Mouse (Mus musculus) urinary bladder, postnatal 14 days (tissue): ENCODE measurements at regions not wholly inside any gene's neighbourhood (a gene's known extent, or its start where the extent isn't known, plus 50 kb on each side); places are given as distances from the start of the nearest gene placed in this dataset.

Experiments
- DNase-seq: peaks from one replicate; pipeline ENCODE4 v3.0.0; 2021; ENCODE audit warnings: low spot score

- no peak for DNase-seq
Measured at GRCm38 (mm10) chr9:52591188-52591587, 88.4 kb downstream of the AI593442 start.

DNA sequence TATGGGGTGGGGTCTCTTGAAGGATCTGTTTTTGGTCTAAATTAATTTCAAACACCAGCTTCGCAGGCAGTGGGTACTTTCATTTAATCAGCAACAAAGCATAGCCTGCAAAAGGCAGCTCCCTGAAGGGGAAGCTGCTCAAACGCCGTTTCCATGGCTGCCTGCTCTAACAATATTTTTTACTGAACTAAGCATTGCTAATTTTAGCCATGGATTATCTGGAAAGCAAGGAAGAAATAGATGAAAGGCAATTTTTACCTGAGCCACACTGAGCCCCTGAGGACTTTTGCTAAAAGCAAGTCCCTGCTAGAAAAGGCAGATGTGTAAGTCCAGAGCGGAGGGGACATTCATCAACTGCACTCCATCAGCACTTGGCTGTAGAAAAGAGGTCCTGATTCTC, 105.5 kb downstream of the AI593442 start:
- no peak for DNase-seq

- no peak for DNase-seq
Measured at GRCm38 (mm10) chr9:52551577-52552281, 127.9 kb downstream of the AI593442 start.

DNA sequence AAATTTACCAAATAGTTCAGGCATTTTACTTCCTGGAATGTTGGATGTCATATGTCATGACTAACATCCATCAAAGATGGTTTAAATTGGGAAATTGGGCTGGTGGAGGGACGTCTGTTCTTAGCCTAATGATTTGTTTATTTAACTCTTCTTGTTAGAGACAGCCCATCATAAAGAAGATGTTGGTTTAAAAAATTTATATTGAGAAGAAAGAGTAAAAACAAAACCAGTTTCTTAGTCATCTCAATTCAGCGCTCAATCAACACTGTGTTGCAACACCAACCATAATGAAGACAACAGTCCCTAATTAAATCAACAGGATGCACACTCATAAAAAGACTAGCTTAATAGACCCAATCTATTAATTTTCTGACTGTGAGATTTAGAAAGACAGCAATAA, 133.5 kb downstream of the AI593442 start:
- no peak for DNase-seq

GRCm38 (mm10) chr9:52539086-52539485, 140.5 kb downstream of the AI593442 start:
- no peak for DNase-seq

DNA sequence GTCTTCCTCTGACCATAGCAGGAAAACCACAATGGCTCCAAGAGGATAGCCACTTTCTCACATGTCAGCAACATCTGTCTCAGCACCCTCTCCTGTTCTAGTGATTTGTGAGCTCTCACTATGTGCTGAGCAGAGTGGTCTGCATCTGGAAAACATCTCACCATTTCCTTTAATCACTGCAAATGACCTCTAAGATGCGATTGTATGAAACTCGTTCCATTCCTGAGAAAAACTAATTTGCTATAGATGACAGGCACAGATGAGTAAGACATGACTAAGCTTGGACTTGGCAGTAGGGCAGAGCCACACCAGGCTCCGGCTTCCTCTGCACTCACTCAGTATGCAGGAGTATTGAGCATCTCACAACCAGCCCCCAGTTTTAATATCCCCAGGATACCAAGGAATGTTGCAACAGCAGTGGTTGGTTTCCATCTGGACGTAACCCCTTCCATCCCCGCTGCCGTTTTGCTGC, 150.1 kb downstream of the AI593442 start:
- DNase-seq, result no peak

- DNase-seq, result no peak
Measured at GRCm38 (mm10) chr9:52500487-52500886, 179.1 kb downstream of the AI593442 start.

DNA sequence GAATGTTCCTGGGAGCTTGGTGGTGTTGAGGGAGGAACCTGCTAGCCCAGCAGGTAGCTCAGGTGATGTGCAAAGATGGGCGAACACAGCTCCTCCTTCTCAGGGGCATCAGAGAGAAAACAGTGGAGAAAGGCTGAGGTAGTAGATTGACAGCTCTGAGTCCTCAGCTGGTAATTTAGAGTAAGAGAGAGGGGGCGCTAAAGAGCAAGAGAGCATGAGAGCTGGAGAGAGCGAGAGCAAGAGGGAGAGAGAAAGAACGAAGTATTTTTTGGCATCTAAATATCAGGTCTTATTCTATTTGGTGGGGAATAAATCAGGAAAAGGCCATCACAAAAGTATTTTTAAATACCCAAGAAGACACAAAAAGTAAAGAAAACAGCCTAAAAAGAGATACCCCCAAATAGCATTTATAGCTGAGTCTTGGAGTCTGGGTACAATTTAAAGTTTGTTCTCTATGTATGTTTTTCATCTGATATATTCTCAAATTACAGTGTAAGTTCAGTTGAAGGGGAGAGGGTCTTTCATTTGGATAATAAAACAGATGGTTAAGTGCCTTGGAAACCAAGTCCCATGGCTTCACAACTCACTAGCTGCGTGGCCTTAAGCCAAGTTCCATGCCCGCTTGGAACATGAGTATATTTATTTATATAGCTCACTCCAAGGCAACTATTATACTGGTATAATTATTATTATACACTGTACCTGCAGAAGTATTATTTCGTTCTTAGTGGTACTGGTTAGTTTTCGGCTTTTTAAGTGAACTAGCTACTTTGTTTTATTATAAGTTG, 183.9 kb downstream of the AI593442 start:
- no peak for DNase-seq

DNA sequence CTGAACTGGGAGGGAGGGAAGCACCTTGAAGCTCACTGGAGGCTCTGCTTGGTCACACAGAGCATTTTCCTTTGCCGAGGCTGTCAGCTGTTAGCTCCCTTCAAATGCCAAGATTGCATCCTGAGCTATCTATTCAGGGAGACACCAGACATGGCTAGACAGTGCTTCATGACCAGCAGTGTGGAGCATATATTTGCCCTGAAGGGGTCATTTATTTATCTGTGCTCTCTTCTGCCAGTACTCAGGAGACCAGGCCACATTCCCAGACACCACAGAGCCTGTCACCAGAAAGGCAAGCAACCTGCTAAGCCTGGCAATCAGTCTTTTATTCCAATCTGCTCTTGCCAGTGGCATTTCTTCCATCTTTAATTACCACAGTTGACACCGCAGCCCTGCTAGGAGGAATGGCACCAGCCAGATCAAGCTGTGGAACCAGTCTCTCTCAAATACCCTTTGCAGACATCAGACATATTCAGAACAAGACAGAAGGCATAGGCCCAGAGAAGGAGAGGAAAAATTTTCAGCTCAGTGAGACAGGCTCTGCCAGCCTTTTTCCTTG, 186.6 kb downstream of the AI593442 start:
- DNase-seq, result no peak

- no peak for DNase-seq
Measured at GRCm38 (mm10) chr9:52473555-52474196, 205.9 kb downstream of the AI593442 start.

GRCm38 (mm10) chr9:52472859-52473258, 206.7 kb downstream of the AI593442 start:
- no peak for DNase-seq

DNA sequence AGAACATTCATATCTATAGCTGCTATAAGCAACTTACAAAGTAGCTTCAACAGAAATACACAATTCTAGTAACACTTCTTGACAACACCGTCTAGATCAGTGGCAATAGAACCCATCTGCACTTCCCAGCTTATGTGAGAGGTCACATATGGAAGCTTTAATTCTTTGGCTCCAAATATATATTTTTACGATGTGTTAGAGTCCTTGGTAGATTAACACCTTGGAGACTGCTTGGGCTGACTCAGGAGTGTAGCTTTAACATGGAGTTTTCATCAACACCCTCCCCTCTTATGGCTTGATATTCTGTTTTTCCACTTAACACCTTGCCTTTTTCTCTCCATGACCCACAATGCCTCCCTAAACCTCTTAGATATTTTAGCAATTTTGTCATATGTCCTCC, 221.1 kb downstream of the AI593442 start:
- DNase-seq, result no peak

GRCm38 (mm10) chr9:52454445-52454844, 225.1 kb downstream of the AI593442 start:
- no peak for DNase-seq

- no peak for DNase-seq
Measured at GRCm38 (mm10) chr9:52451792-52452191, 227.8 kb downstream of the AI593442 start.

DNA sequence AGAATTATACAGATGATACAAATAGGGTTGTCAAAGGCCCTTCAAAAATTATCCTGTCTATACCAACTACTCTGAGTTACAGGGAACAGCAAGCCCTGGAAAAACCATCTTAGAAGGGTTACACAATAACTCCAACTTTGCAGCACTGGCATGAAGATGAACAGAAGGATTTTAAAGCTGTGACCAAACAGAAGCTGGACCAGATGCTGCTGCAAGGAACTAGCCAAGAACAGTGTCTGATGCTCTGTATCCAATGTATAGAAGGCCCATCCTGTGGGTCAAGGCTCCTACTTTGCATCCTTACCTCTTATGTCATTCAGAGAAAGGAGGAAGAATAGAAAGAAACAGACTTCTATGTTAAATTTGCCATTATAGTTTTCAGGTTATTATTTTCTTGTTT, 231.3 kb downstream of the AI593442 start:
- DNase-seq, result no peak

GRCm38 (mm10) chr9:52443228-52443627, 236.4 kb downstream of the AI593442 start:
- DNase-seq, result no peak

DNA sequence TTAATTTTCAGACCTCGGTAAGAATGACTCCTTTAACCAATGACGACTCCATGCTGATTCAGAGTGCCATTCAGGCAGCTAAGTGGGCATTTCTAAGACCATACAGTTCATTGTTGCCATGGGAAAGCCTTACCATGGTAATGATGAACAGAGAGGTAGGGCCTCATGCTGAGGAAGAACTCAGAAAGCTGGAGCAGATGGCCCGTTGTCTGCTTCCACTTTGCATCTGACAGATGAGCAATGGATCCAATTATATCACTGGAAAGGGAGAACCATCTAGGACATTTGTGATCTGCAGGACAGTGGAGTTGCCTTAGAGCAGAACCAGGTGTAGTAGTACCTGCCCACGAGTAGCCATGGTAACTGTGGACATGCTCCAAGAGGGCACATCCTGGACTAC, 245.4 kb downstream of the AI593442 start:
- DNase-seq, result no peak

DNA sequence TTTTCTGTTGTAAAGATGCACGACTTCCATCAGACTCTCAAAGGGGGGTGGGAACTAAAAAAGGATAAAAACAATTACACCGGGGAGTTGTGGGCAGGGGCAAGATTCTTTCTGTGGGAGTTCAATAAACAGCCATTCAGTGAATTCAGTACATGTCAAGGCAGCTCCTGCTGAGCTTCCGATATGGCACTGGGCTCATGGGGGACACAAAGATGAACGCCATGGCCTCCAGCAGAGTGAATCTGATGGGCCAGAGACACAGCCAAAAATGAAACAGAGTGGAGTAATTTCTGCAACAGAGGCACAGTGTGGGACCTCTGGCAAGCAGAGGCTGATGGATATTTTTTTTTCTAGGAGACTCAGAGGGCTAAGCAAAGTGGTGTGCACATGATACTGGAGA, 254.2 kb downstream of the AI593442 start:
- DNase-seq, result no peak

GRCm38 (mm10) chr9:52422622-52423021, 254.2 kb upstream of the Zc3h12c start:
- DNase-seq, result no peak

GRCm38 (mm10) chr9:52415706-52416105, 247.3 kb upstream of the Zc3h12c start:
- DNase-seq, result no peak

GRCm38 (mm10) chr9:52407841-52408240, 239.5 kb upstream of the Zc3h12c start:
- DNase-seq, result no peak

GRCm38 (mm10) chr9:52402496-52402895, 234.1 kb upstream of the Zc3h12c start:
- no peak for DNase-seq

DNA sequence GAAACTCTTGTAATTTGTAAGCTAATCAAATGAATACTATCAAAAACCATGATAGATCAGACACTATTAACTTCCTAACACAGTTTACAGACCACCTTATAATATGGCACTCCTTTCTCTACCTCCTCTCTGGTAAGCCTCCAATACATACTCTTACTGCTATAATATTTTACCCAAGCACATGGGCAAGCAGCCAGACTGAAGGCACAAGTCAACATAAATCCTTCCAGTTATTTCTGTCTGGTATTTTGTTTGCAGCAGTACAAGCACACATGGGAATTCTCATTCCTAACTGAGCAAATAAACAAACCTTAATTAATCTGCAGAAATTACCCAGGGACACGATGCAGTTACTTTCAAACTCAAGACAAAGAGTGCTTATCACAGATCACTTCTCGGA, 210.7 kb upstream of the Zc3h12c start:
- no peak for DNase-seq
